Mouse (Mus musculus): ENCODE measurements around the gene Gpm6a.

DNA sequence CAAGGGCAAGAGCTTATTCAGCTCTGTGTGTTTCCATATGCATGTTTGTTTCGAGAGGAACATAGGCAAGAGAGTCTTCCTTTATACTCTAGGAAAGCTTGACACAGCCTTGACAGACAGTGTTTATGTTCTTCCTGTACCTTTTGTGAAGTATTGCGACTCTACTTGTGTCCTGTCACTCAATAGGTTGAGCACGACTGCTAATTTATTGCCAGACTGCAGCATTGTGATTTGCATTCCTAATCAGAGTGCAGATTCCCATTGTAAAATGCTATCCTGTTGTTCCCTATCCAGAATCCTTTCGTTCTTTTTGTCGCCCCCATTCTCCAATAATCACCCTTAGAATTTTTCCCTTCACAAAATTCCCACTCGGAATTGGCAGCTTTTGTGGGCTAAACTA, 613 bp upstream of the Gpm6a start:
- TF ChIP-seq CTCF (IDR thresholded peaks at IDR 0.05; ENCODE audit: borderline replicate concordance, control insufficient read depth, extremely low read depth, insufficient read depth, low read length, poor library complexity) (no peak), POLR2A (IDR thresholded peaks at IDR 0.05; ENCODE audit: control insufficient read depth, extremely low read depth, insufficient read depth, low read length, poor library complexity) (no peak)

Data from thymus, adult 2 months (tissue).